Mouse (Mus musculus) neural tube, embryonic 12.5 days (tissue): ENCODE data around the gene Zfp40. TPM values are rescaled to one million over a fixed set of nuclear protein-coding genes. Genes with fewer than 3 reads are reported as not detected.
"Not testable (repeated sequence)": the region's sequence is repeated elsewhere in the genome, so short reads cannot be mapped to it uniquely, and the experiment has no call there.

Experiments
- ATAC-seq: fragments of 200-750 bp; cut with Nextera tagmentation; 2 replicates; pipeline ENCODE4 v1.8.0; 2017; ENCODE audit warnings: low read depth, mild to moderate bottlenecking, moderate TSS enrichment, moderate library complexity; ENCODE audit not compliant: low FRiP score
- H3K27ac ChIP-seq: fragments of 300-500 bp; sonication (generic); 2 replicates; pipeline ENCODE4 v1.5.1; 2016
- H3K27me3 ChIP-seq: fragments of 300-500 bp; sonication (generic); replicated peaks from 2 replicates; pipeline ENCODE4 v1.6.1; 2016; ENCODE audit warnings: mild to moderate bottlenecking
- H3K36me3 ChIP-seq: fragments of 300-500 bp; sonication (generic); 2 replicates; pipeline ENCODE4 v1.6.1; 2016; ENCODE audit warnings: mild to moderate bottlenecking
- H3K4me1 ChIP-seq: fragments of 300-500 bp; sonication (generic); 2 replicates; pipeline ENCODE4 v1.6.1; 2016
- H3K4me2 ChIP-seq: fragments of 300-500 bp; sonication (generic); replicated peaks from 2 replicates; pipeline ENCODE4 v1.6.1; 2016; ENCODE audit warnings: mild to moderate bottlenecking
- H3K4me3 ChIP-seq: fragments of 300-500 bp; sonication (generic); 2 replicates; pipeline ENCODE4 v1.5.1; 2016
- H3K9ac ChIP-seq: fragments of 300-500 bp; sonication (generic); 2 replicates; pipeline ENCODE4 v1.6.1; 2016; ENCODE audit warnings: mild to moderate bottlenecking
- H3K9me3 ChIP-seq: fragments of 300-500 bp; sonication (generic); 2 replicates; pipeline ENCODE4 v1.6.1; 2016; ENCODE audit warnings: mild to moderate bottlenecking
- WGBS: fragments of 180-500 bp; shearing (Covaris S2); methylation state at CpG from one replicate; pipeline ENCODE4 v1.1.7; 2016; 5-methylcytosine and 5-hydroxymethylcytosine counted together
- polyA plus RNA-seq: library from polyadenylated mRNA; unstranded; fragments of >200 nt; fragmentation: Nextera tagmentation; extraction: Ambion mirVana; gene quantifications from 2 replicates; pipeline ENCODE4 v1.2.1, GENCODE M21; 2016

Gene Zfp40
- 16.2 and 21.2 TPM in 2 replicates for polyA plus RNA-seq

GRCm38 (mm10) chr17:23192453-23193379 lies at the start of gene Zfp40:
Zfp40 (minus strand) TSS chr17:23193252.
- H3K4me2 ChIP-seq = peak within 1 kb of the TSS; percentile 67
- H3K27ac ChIP-seq = no peak within 1 kb of the TSS
- peaks cover 5% of the 10 kb centered on the region; the same call in 1 of the 2 replicates for H3K4me1 ChIP-seq
- WGBS = 6% methylated on average over 27 of the region's 27 CpGs
- H3K9ac ChIP-seq = peak within 1 kb of the TSS; percentile 78
- H3K4me3 ChIP-seq = peak within 1 kb of the TSS; percentile 65
- H3K27me3 ChIP-seq = no peaks in the 10 kb centered on the region
- no peaks in the 10 kb centered on the region for H3K9me3 ChIP-seq
- H3K36me3 ChIP-seq = peaks cover 6% of the 10 kb centered on the region; the same call in 1 of the 2 replicates
- ATAC-seq = peak; percentile 100

- no peak overlapping the region for H3K4me2 ChIP-seq
- no peak overlapping the region for H3K27ac ChIP-seq
- no peak overlapping the region for H3K9ac ChIP-seq
- no peak overlapping the region for H3K4me3 ChIP-seq
- no peaks in the 10 kb centered on the region for H3K27me3 ChIP-seq
- WGBS = 90% methylated on average over 2 of the region's 2 CpGs
- no peaks in the 10 kb centered on the region for H3K4me1 ChIP-seq
- H3K36me3 ChIP-seq = no peaks in the 10 kb centered on the region
- ATAC-seq = no peak
- no peaks in the 10 kb centered on the region for H3K9me3 ChIP-seq
Observed at GRCm38 (mm10) chr17:23218320-23218719, 25.3 kb upstream of the Zfp40 start.

- 0% methylated on average over 1 of the region's 1 CpGs for WGBS
- ATAC-seq, H3K4me2 ChIP-seq: not testable (repeated sequence)
Observed at GRCm38 (mm10) chr17:23199856-23200255, 6.8 kb upstream of the Zfp40 start.

GRCm38 (mm10) chr17:23193441-23193840 lies 389 bp upstream of the Zfp40 start:
- peak overlapping the region; percentile 44 for H3K4me3 ChIP-seq
- peak overlapping the region; percentile 67 for H3K4me2 ChIP-seq
- WGBS = 2% methylated on average over 11 of the region's 11 CpGs

More at GRCm38 (mm10) chr17:23199856-23200255, 6.8 kb upstream of the Zfp40 start:
- not testable (repeated sequence) for H3K27ac ChIP-seq, H3K9me3 ChIP-seq, H3K4me1 ChIP-seq, H3K4me3 ChIP-seq, H3K36me3 ChIP-seq, H3K27me3 ChIP-seq, H3K9ac ChIP-seq

GRCm38 (mm10) chr17:23187680-23188079 lies 5.4 kb downstream of the Zfp40 start:
- Histone ChIP-seq H3K9ac (no peak overlapping the region), H3K36me3 (peaks cover 22% of the 10 kb centered on the region), H3K27me3 (no peaks in the 10 kb centered on the region), H3K4me2 (no peak overlapping the region), H3K9me3 (no peaks in the 10 kb centered on the region), H3K4me1 (peaks cover 5% of the 10 kb centered on the region; the same call in 1 of the 2 replicates), H3K4me3 (no peak overlapping the region), H3K27ac (no peak overlapping the region)
- WGBS = 81% methylated on average over 2 of the region's 2 CpGs
- no peak for ATAC-seq

More at GRCm38 (mm10) chr17:23193441-23193840, 389 bp upstream of the Zfp40 start:
- Histone ChIP-seq H3K27ac (no peak overlapping the region), H3K9ac (peak overlapping the region; percentile 55), H3K36me3 (peaks cover 6% of the 10 kb centered on the region; the same call in 1 of the 2 replicates), H3K27me3 (no peaks in the 10 kb centered on the region), H3K9me3 (no peaks in the 10 kb centered on the region), H3K4me1 (peaks cover 5% of the 10 kb centered on the region; the same call in 1 of the 2 replicates)
- peak; percentile 95 for ATAC-seq

Other genes starting within 250 kb of the Zfp40 start
- not detected in 2 replicates for gene Vmn2r-ps130, start 132.1 kb downstream of the Zfp40 start, polyA plus RNA-seq
- gene Vmn2r114, start 119.3 kb upstream of the Zfp40 start, polyA plus RNA-seq = not detected in 2 replicates
- not detected in 2 replicates for gene Vmn2r115, start 150.5 kb upstream of the Zfp40 start, polyA plus RNA-seq
- not detected in 2 replicates for gene Vmn2r116, start 191.4 kb upstream of the Zfp40 start, polyA plus RNA-seq